Mouse (Mus musculus): ENCODE measurements around the gene Gm28635. TPM values are rescaled to one million over a fixed set of nuclear protein-coding genes. Genes with fewer than 3 reads are reported as not detected.

Gm28635 gene
- polyA plus RNA-seq (2014; fragmentation: Nextera tagmentation; extraction: Ambion mirVana) = not detected in 2 replicates

DNA sequence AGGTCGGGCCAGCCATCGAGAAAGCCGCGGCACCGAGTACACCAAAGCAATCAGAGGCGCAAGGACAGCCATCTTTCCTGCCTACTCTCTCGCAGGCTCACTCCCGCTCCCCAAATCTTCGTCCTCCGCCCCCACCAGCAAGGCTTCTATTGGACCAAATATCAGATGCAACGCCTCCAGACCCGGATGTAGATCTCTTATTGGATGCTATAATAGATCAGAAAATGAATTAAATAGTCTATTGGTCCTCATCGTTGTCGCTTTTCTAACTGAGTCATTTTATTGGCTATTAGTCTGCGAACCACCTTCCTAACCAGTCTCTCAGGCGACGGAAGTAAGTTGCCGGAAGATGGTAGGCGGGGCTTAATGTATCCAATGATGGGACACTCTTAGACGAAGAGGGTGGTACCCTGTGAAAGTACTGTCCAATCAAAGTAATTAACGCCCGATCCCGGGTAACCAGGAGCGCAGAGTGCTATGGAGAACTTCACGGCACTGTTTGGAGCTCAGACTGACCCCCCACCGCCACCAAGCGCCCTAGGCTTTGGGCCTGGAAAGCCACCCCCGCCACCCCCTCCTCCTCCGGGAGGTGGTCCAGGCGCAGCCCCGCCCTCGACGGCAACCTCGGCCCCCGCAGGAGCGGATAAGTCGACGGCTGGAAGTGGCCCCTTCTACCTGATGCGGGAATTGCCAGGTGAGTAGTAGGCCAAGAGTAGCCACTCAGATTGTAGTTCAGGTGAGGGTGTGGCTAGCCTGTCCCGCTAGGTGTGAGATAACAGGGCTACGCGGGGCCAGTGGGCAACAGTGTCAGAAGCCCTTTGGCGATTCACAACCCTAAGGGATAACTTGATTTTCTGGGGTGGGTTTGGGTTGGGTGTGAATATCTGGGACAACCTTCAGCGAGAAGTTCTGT is at the start of gene Gm28635, which contains the start of gene Med19:
Gene Gm28635, minus strand, starts transcription at position 74 of the 913 bp plus-strand sequence.
Gene Med19, plus strand, starts transcription at position 435 of the 913 bp plus-strand sequence.
- peaks cover 38% of the 10 kb centered on the region for H3K36me3 ChIP-seq (ENCODE audit: control insufficient read depth, insufficient read depth, low read length)
- H3K4me3 ChIP-seq (ENCODE audit: low read depth, low read length) = peak within 1 kb of the TSS; percentile 96
- H3K9me3 ChIP-seq (ENCODE audit: control insufficient read depth, low read length) = no peaks in the 10 kb centered on the region
- H3K9ac ChIP-seq (ENCODE audit: low read length) = peak within 1 kb of the TSS; percentile 75
- no peaks in the 10 kb centered on the region for H3K27me3 ChIP-seq (replicated peaks; ENCODE audit: control insufficient read depth, insufficient read depth, low read length)
- H3K27ac ChIP-seq (ENCODE audit: low read depth) = peak within 1 kb of the TSS; percentile 51
- WGBS = under 1% methylated on average over 44 of the region's 44 CpGs
- peak; percentile 88 for DNase-seq (ENCODE audit: low spot score)
- peak within 1 kb of the TSS; percentile 96 for H3K4me2 ChIP-seq (ENCODE audit: low read length)
- H3K4me1 ChIP-seq (replicated peaks; ENCODE audit: control insufficient read depth, insufficient read depth, low read length) = peaks cover 19% of the 10 kb centered on the region
- ATAC-seq (replicated peaks; ENCODE audit: low FRiP score, low TSS enrichment, low read depth) = peak; percentile 100

GRCm38 (mm10) chr2:84727172-84727858 is 49.5 kb upstream of the Gm28635 start, which contains the start of gene Clp1:
Clp1 (minus strand) TSS chr2:84727350.
- Histone ChIP-seq H3K27ac (ENCODE audit: low read depth) (peak within 1 kb of the TSS; percentile 65; the same call in 1 of the 2 replicates), H3K36me3 (ENCODE audit: control insufficient read depth, insufficient read depth, low read length) (peaks cover 23% of the 10 kb centered on the region), H3K27me3 (replicated peaks; ENCODE audit: control insufficient read depth, insufficient read depth, low read length) (no peaks in the 10 kb centered on the region), H3K4me2 (ENCODE audit: low read length) (peak within 1 kb of the TSS; percentile 97), H3K9me3 (ENCODE audit: control insufficient read depth, low read length) (no peaks in the 10 kb centered on the region), H3K9ac (ENCODE audit: low read length) (peak within 1 kb of the TSS; percentile 52), H3K4me1 (replicated peaks; ENCODE audit: control insufficient read depth, insufficient read depth, low read length) (peaks cover 7% of the 10 kb centered on the region), H3K4me3 (ENCODE audit: low read depth, low read length) (peak within 1 kb of the TSS; percentile 70)
- under 1% methylated on average over 39 of the region's 39 CpGs for WGBS
- peak; percentile 96 for ATAC-seq (replicated peaks; ENCODE audit: low FRiP score, low TSS enrichment, low read depth)
- peak; percentile 96 for DNase-seq (ENCODE audit: low spot score)

GRCm38 (mm10) chr2:84726716-84727115 is 48.9 kb upstream of the Gm28635 start:
- DNase-seq (ENCODE audit: low spot score) (no peak), ATAC-seq (replicated peaks; ENCODE audit: low FRiP score, low TSS enrichment, low read depth) (no peak; the same call in 1 of the 2 replicates)
- H3K9ac ChIP-seq (ENCODE audit: low read length) = peak overlapping the region; percentile 52
- H3K36me3 ChIP-seq (ENCODE audit: control insufficient read depth, insufficient read depth, low read length) = peaks cover 26% of the 10 kb centered on the region
- H3K4me3 ChIP-seq (ENCODE audit: low read depth, low read length) = peak overlapping the region; percentile 70
- no peaks in the 10 kb centered on the region for H3K27me3 ChIP-seq (replicated peaks; ENCODE audit: control insufficient read depth, insufficient read depth, low read length)
- 2% methylated on average over 9 of the region's 9 CpGs for WGBS
- H3K4me1 ChIP-seq (replicated peaks; ENCODE audit: control insufficient read depth, insufficient read depth, low read length) = peaks cover 7% of the 10 kb centered on the region
- peak overlapping the region; percentile 97 for H3K4me2 ChIP-seq (ENCODE audit: low read length)
- H3K27ac ChIP-seq (ENCODE audit: low read depth) = no peak overlapping the region
- H3K9me3 ChIP-seq (ENCODE audit: control insufficient read depth, low read length) = no peaks in the 10 kb centered on the region

DNA sequence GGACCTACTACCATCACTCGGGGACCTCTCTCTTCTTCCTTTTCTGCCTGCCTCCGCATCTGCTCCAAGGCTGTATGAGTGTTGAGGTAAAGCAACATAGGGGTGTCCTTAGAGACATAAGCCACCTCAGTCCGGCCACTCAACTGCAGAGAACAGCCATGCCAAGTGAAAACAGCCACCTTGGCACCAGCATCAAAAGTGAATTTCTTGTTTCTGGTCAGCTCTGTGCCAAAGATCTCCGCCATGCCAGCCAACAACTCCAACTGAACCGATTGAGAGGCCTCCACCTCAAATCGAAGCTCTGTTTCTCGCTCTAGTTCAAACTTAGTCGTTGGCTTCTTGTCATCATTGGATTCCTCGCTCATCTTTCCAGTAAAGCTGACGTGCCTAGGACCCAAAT is 47.9 kb upstream of the Gm28635 start:
- H3K4me2 ChIP-seq (ENCODE audit: low read length) = no peak overlapping the region
- no peaks in the 10 kb centered on the region for H3K27me3 ChIP-seq (replicated peaks; ENCODE audit: control insufficient read depth, insufficient read depth, low read length)
- no peak overlapping the region for H3K4me3 ChIP-seq (ENCODE audit: low read depth, low read length)
- H3K27ac ChIP-seq (ENCODE audit: low read depth) = no peak overlapping the region
- DNase-seq (ENCODE audit: low spot score) = no peak
- peaks cover 26% of the 10 kb centered on the region for H3K36me3 ChIP-seq (ENCODE audit: control insufficient read depth, insufficient read depth, low read length)
- H3K9me3 ChIP-seq (ENCODE audit: control insufficient read depth, low read length) = no peaks in the 10 kb centered on the region
- H3K9ac ChIP-seq (ENCODE audit: low read length) = no peak overlapping the region
- ATAC-seq (replicated peaks; ENCODE audit: low FRiP score, low TSS enrichment, low read depth) = no peak
- peaks cover 7% of the 10 kb centered on the region for H3K4me1 ChIP-seq (replicated peaks; ENCODE audit: control insufficient read depth, insufficient read depth, low read length)
- 93% methylated on average over 10 of the region's 10 CpGs for WGBS

- Histone ChIP-seq H3K36me3 (ENCODE audit: control insufficient read depth, insufficient read depth, low read length) (peaks cover 26% of the 10 kb centered on the region), H3K27ac (ENCODE audit: low read depth) (no peak overlapping the region), H3K9ac (ENCODE audit: low read length) (no peak overlapping the region), H3K4me1 (replicated peaks; ENCODE audit: control insufficient read depth, insufficient read depth, low read length) (peaks cover 7% of the 10 kb centered on the region), H3K4me3 (ENCODE audit: low read depth, low read length) (no peak overlapping the region), H3K27me3 (replicated peaks; ENCODE audit: control insufficient read depth, insufficient read depth, low read length) (no peaks in the 10 kb centered on the region), H3K4me2 (ENCODE audit: low read length) (no peak overlapping the region), H3K9me3 (ENCODE audit: control insufficient read depth, low read length) (no peaks in the 10 kb centered on the region)
- 97% methylated on average over 14 of the region's 14 CpGs for WGBS
- DNase-seq (ENCODE audit: low spot score) (no peak), ATAC-seq (replicated peaks; ENCODE audit: low FRiP score, low TSS enrichment, low read depth) (no peak)
These were observed 46.0 kb upstream of the Gm28635 start for GRCm38 (mm10) chr2:84723856-84724255.

DNA sequence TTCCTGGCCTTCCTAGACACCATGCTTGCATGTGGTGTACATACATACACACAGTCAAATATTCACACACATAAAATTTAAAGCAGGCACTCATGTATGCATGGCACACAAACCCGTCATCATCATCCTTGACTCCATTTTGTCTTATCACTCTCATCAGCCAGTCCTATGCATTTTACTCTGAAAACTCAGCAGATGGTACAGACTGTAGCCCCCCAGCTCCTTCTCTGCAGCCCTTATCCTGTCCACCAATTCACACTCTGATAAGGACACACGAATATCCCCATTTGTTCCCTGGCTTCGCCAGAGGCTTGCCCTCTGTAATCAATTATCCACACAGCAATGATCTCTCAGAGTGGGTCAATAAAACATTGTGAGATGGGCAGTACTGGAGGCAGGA is 43.3 kb upstream of the Gm28635 start:
- no peaks in the 10 kb centered on the region for H3K27me3 ChIP-seq (replicated peaks; ENCODE audit: control insufficient read depth, insufficient read depth, low read length)
- peaks cover 26% of the 10 kb centered on the region for H3K36me3 ChIP-seq (ENCODE audit: control insufficient read depth, insufficient read depth, low read length)
- no peaks in the 10 kb centered on the region for H3K9me3 ChIP-seq (ENCODE audit: control insufficient read depth, low read length)
- no peak overlapping the region for H3K4me2 ChIP-seq (ENCODE audit: low read length)
- H3K4me1 ChIP-seq (replicated peaks; ENCODE audit: control insufficient read depth, insufficient read depth, low read length) = peaks cover 2% of the 10 kb centered on the region; the same call in 1 of the 2 replicates
- no peak overlapping the region for H3K9ac ChIP-seq (ENCODE audit: low read length)
- ATAC-seq (replicated peaks; ENCODE audit: low FRiP score, low TSS enrichment, low read depth) = no peak
- 77% methylated on average over 3 of the region's 3 CpGs for WGBS
- H3K27ac ChIP-seq (ENCODE audit: low read depth) = no peak overlapping the region
- H3K4me3 ChIP-seq (ENCODE audit: low read depth, low read length) = no peak overlapping the region
- DNase-seq (ENCODE audit: low spot score) = no peak

GRCm38 (mm10) chr2:84720718-84721117 is 42.9 kb upstream of the Gm28635 start:
- Histone ChIP-seq H3K9me3 (ENCODE audit: control insufficient read depth, low read length) (no peaks in the 10 kb centered on the region), H3K4me2 (ENCODE audit: low read length) (no peak overlapping the region), H3K27me3 (replicated peaks; ENCODE audit: control insufficient read depth, insufficient read depth, low read length) (no peaks in the 10 kb centered on the region), H3K9ac (ENCODE audit: low read length) (no peak overlapping the region), H3K4me1 (replicated peaks; ENCODE audit: control insufficient read depth, insufficient read depth, low read length) (no peaks in the 10 kb centered on the region), H3K27ac (ENCODE audit: low read depth) (no peak overlapping the region), H3K36me3 (ENCODE audit: control insufficient read depth, insufficient read depth, low read length) (peaks cover 26% of the 10 kb centered on the region), H3K4me3 (ENCODE audit: low read depth, low read length) (no peak overlapping the region)
- ATAC-seq (replicated peaks; ENCODE audit: low FRiP score, low TSS enrichment, low read depth) (no peak), DNase-seq (ENCODE audit: low spot score) (no peak)
- WGBS = 90% methylated on average over 2 of the region's 2 CpGs

- Histone ChIP-seq H3K9ac (ENCODE audit: low read length) (no peak overlapping the region), H3K9me3 (ENCODE audit: control insufficient read depth, low read length) (no peaks in the 10 kb centered on the region), H3K27me3 (replicated peaks; ENCODE audit: control insufficient read depth, insufficient read depth, low read length) (no peaks in the 10 kb centered on the region), H3K4me3 (ENCODE audit: low read depth, low read length) (no peak overlapping the region), H3K36me3 (ENCODE audit: control insufficient read depth, insufficient read depth, low read length) (0 out of 2 replicates have a peak, but pooled peaks cover 4% of the 10 kb centered on the region), H3K4me2 (ENCODE audit: low read length) (no peak overlapping the region), H3K27ac (ENCODE audit: low read depth) (no peak overlapping the region), H3K4me1 (replicated peaks; ENCODE audit: control insufficient read depth, insufficient read depth, low read length) (peaks cover 8% of the 10 kb centered on the region)
- DNase-seq (ENCODE audit: low spot score) (no peak), ATAC-seq (replicated peaks; ENCODE audit: low FRiP score, low TSS enrichment, low read depth) (no peak)
- WGBS = 92% methylated on average over 4 of the region's 4 CpGs
These were observed 39.5 kb upstream of the Gm28635 start for GRCm38 (mm10) chr2:84717357-84717756.

Data from intestine, embryonic 14.5 days (tissue).